Mouse (Mus musculus) layer of hippocampus, postnatal 25 days (tissue): ENCODE results near the gene Alg2. TPM values are rescaled to one million over a fixed set of nuclear protein-coding genes. Genes with fewer than 3 reads are reported as not detected.
A peak's percentile ranks its signal among the peaks of the same experiment; 100 is the strongest.

Experiments
- DNase-seq, 2 experiments: peaks; one replicate each; pipeline ENCODE4 v3.0.0; 2022; ENCODE audit warnings: mixed read lengths in 2 of 2, low spot score in 1 of 2; ENCODE audit errors: extremely low spot score in 1 of 2
- total RNA-seq, 2 experiments: library from RNA; stranded (reverse); gene quantifications; 2 replicates each; pipeline ENCODE4 v1.2.3; 2021

Gene Alg2
- 100 to 1,000 TPM; 142 to 143 TPM for total RNA-seq

DNA sequence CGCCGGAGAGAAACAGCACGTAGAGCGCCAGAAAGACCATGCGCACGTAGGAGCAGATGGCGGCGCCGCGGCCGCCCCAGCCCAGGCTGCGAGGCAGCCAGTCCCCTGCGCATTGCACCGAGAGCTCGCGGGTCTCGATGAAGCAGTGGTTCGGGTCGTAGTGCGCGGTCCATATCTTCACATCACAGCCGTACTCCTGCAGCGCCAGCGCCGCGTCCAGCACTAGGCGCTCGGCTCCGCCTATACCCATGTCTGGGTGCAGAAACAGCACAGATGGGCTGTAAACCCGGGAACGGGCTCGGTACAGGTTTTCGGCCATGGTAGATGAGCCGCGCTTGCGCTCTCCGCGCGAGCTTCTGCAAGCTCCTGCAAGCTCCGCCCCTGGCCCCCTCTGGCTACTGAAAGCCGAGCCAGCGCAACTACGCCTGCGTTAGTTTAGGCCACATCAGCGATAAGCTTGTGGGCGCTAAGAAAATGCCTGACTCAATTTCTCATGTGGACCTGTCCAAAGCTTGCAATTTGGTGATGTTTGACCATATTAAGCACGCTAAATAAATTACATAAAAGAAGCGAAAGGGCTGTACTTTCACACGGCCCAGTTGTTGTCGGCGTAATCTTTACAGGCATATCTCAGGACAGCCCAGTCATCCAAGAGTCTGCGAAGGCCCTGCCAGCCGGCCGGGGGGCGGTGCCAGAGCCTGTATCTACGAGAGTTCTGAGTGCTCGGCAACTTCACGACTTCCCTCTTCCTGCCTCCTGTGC, at the start of gene Alg2, which contains the start of gene Sec61b:
TSS of gene Alg2 (minus strand) at position 366 of the 762 bp plus-strand sequence.
TSS of gene Sec61b (plus strand) at position 691 of the 762 bp plus-strand sequence.
- DNase-seq = peak; percentile 89

DNA sequence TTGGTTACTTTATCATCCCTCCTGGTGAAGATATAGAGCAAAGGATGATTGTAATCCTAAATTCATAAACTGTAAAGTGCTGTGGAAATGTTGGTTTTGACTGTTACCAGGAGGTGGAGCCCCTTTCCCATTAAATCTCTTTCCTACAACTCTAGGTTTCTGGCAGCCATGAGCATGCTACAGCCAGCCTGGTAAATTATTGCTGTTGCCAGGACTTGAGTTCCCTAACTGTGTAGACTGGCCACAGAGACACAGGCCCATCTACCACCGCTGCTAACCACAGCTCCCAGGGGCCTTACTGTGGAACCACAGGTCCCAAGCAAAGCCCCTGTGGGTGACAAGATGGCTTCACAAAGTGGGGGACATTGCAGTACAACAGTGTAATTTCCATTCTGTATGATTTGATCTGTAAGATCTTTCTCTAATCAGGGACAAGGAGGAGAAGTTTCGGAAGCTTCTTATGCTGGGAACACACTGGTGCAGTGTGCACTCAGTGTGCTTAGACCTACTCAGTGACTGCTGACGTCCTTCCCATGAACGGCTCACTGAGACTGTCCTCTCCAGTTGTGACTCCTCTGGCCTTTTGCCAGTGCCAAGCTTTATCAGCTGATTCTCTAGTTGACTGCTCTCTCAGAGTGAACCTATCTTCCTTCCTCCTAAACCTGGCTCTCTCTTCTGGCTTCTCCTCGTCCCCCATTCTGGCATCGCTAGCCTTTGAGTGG, 47.9 kb upstream of the Alg2 start:
- DNase-seq = peak; percentile 23 to 27

DNA sequence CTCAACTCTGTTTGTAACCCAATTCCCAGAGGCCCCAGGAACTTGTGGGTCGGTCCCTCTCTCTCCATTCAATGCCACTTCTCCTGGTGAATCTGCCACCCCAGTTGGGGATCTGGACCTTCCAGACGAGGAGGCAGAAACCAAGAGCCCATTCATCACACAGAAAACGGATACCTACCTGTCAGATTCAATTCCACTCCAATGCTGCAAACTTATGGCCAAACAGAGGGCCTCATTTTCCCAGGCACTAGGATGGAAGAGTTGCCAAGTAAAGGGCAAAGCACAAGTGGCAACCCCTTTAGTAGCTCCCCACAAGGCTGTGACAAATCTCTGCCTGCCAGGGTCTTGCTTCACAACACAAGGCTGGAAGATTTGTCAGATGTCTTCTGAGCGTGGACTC, 45.9 kb upstream of the Alg2 start:
- no peak for DNase-seq

DNA sequence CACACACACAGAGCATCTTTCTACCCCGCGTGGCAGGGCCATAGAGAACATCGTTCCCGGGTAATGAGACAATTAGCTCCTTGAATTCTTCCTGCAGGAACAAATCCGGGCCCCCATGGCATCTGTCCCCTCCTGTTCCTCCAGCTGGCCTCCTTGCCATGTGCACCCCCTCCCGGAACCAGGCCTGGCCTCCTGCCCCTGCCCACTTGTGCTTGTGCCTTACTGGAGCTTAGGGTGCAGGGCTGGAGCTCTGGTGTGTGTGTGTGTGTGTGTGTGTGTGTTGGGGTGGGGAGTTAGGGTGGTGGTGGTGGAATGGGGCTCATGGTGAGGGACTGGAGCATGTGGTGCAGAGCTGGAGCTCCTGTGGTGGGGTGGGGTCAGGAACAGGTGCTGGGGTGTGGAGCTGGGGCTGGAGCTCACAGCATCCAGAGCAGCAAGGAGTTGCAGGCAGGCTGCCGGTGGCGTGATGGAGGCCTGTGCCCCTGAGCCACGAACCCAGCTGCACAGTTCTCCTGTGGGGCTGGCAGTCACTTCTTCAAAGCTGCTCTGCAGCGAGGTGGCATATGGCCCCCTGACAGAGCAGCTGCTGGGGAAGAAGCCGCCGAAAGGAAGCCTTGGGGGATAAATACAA, 44.5 kb upstream of the Alg2 start:
- DNase-seq = peak; percentile 51 to 52

DNA sequence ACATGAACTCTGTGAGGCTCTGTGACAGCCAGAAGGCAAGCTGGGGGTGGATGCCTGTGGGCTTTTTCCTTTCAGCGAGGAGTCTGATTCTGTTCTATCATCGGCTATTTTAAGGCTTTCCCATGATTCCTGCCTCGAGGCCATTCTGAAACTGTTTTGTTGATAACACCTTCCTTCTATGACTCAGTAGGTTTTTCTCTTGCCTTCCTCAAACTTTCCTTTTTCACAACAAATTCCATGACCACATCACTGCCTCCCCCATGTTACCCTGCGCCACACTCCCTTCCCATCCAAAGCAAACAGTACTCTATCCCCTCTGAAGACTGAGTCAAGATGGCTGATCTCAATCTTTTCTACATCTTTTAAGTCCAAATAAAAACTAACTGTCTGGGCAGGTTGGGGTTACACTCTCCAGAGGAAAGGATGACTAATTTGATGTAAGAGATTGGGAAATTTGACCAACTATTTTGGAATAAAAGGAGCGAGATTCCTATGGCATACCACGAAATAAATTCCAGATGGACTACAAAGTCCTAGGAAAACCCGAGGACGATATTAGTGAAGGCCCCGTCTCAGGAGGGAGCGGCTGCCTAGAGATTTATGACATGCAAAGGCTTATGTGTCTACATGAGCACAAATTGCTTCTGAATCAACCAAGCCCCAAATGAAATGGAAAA, 30.8 kb upstream of the Alg2 start:
- no peak for DNase-seq

DNA sequence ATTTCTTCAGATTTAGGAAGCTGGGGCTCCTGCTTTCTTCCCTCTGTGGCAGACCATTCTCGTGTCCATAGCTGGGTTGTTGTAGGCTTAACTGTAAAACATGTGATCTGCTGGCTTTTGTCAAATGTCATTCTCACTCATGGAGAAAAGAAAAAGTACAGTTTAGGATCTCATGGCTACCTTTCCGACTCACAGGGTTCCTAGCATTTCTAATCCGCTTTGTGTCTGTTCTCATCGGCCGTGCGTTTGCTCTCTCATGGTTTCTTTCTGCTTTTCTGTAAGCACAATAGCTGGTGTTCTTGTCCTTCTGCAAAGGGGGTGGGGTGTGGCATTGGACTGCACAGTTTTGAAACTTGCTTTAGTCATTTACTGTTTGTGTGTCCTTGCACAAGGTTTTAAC, 28.9 kb upstream of the Alg2 start:
- no peak for DNase-seq

DNA sequence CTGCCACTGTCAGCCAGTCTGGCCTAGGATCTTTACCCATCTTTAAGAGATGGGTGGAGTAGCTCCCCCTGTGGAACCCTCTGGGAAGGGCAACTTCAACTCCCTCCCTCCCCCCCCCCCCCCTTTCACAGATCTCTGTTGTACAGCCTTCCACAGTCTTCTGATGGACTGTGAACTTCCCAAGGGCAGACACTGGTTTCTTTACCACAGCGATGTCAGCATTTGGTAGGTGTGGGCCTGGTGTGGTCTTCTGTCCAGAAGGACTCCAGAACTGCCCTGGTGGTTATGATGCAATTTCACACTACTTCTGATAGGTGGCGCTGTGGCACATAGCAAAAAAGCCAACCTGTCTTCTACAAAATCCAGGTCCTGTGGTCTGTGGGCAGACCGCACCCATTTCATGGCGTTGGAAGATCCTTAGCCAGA, 28.4 kb upstream of the Alg2 start:
- peak in 1 of 2 experiments; percentile 33 for DNase-seq

DNA sequence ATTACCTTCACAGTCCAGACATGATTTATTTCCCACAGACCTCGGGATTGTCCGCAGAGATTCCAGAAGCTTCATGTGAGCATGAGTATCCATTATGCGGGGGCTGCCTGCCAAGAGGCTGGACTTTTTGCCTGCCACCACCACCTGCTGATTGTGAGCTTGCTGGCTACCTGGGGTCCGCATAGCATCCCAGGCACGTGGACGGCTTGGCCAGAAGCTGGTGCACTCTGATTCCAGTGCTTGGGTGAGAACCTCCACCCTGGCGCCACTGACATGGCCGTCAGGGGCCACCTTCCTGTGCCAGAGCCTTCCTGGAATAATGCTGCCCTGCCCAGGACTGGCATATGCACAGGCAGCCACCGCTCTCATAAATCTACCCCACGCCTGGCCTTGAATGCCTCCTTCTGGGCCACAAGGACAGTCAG, 25.0 kb upstream of the Alg2 start:
- no peak for DNase-seq

DNA sequence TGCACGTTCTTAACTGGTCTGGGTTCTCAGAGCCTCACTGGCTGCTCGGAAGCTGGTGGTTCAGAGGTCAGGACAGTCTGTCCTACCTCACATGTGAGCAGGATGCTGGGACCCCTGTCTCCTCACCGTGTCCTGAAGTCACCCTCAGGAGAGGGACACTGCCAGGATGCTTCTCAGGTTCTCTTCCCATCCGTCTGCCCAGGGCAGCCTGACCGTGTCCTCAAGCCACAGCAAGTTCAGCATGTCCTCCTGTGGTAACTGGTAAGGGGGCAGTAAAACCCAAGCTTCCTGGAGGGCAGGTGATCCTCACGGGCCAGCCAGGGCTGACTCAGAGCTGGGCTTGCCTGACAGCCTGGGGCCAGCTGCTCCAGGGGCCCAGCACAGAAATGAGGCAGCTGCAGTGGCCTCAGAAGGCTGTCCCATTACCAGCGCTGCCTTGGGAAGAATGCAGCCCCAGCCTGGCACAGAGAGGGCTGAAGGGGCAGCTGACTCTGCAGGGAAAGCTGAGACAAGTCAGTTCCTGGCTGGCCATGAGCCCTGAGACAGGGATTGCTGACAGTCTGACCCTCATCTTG, 23.8 kb upstream of the Alg2 start:
- DNase-seq = no peak

DNA sequence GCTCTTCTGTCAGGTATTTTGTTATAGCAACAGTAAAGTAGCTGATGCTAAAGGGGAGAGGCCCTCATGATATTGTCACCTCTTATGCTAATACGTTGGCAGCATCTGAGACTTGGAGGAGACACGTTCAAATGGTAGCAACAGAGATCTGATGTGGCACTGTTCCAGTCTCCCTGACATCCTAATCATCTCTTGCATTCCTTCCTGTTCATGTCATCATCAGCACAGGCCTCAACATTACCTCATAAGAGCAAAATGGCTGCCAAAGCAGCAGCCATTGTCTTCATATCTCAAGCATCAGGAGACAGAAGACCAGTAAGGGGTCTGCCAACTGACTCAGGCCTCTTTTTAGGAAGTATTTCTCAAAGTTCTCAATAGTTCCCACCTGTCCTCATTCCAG, 20.6 kb upstream of the Alg2 start:
- DNase-seq = no peak

DNA sequence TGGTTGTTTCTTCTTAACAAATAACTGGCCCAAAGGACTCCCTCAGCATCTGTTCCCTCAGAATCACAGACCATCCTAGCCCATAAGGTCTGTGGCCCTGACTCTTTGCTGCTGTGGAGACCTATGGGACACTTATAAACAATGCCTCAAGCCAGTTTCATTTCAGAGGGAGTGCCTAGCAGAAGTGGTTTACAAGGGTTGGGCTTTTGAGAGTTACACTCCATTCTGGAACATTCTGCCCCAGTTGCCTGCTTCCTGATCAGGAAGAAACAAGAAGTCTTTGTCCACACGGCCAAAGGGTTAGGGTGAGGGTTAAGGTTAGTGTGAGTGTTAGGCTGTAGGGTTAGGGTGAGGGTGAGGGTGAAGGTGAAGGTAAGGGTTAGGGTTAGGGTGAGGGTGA, 20.0 kb upstream of the Alg2 start:
- no peak for DNase-seq

DNA sequence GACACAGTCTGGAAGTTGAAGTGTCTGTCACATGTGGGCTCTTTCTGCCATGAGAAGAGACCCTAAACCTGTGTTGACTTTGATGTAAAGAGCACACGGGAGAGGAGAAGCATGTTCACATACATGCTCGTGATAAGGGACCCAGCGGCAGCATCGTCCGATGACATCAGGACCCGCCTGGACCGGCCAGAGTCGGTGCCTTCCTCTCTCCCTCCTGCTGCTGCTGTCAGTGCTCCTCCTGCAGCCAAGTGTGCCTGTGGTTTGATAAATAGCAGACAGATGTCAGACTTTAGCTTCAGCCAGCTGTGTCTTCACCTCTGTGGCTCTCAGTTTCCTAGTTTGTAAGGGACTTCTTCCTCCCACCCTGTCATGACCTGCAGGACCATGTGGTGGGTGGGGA, 19.3 kb upstream of the Alg2 start:
- no peak for DNase-seq

DNA sequence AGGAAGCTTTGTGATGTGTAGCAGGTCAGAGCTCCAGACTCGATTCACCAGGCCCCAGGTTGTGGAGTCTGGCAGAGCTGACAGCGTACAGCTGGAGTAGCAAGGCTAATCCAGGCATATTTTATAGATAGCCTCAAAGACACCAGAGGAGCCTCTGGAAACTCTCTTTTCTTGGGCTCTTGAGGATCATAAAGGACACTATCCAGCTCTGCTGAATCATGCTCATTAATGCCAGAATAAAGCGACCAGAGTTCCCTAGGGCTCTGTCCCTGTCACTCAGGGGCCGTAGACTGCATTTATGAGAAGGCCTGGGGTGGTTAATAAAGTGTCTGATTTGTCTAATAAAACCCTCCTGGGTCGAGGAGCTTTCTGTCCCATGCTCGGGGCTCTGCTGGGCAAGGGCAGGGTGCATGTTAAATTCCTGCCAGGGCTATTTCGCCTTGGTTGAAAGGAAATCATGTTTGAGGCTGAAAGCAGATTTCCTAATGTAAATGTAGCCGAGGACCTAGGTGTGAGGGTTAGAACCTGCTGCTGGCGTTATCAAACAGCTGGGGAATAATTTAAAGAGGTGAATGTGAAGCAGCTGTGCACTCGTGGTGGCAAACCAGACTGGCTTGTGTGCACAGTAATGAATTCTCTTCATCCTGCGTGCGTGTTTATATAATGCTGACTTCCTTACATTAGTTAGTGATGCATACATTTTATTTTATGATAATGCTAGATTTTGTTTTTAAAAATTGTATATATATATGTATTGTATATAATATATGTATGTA, 18.4 kb upstream of the Alg2 start:
- DNase-seq = no peak

DNA sequence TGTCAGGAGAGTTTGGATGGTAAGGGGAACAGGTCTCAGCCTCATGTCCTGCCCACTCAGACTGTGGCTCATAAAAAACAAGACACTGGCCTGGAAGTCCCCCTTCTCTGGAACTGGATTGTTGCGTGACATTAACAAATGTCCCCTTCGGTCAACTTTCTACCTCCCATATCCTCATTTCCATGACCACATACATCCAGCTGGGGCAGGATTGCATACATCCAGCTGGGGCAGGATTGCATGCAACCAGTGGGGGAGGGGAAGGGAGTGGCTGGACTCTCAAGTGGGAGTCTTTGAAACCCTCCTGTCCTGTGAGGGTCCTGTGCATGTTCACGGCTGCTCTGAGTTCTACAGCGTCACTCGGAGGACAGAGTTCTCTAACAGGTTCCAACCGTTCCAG, 17.1 kb upstream of the Alg2 start:
- no peak for DNase-seq

DNA sequence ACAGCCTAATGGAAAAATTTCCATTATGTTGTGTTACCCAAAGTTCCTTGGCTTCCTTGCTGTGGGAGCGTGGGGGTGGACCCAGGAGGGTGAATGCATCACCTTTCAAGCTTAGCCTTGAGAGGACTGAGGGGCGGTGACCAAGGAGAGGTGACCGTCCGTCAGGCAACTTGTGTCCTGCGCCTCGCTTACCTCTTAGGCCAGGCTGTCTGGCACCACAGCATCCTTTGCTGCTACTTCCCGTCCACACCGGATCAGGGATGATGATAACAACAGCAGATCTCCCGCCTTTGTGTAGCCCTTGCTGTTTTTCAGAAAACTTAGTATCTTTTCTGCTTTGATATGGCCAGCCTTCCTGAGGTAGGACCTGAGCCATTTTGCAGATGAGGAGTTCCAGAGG, 6.4 kb upstream of the Alg2 start:
- DNase-seq = no peak

DNA sequence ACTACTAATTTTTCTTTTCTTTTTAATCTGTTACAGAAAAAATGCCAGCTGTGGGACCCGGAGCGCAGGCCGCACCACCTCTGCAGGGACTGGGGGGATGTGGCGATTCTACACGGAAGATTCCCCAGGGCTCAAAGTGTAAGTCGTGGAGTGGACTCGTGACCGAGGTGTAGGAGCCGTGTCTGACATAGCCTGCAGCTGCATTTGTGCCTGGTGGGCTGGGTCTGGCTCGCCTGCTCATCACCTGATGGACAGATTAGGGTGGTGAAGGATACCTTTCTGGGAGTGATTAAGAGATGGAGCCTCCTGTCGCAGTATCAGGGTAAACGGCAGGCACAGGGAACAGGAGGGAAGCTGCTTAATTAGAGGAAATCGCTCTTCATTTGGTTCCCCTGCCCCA, 6.0 kb upstream of the Alg2 start:
- no peak for DNase-seq

DNA sequence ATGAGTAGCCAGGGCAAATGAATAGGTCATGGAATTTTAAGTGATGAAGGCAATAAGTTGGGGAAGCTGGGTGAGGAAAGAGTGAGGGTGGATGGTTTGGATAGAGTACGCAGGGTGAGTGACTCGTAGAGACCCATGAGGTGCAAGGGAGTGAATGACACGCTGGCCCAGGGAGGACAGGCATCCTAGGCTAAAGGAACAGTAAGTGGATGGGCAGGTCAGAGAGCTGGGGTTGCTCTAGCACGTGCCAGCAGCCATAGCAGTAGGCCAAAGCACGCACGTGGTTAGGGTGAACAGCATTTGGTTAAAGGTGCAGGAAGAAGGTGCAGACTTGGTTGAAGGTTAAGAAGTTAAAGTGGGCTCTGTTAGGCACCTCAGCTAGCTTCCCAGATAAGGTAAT, 3.4 kb upstream of the Alg2 start:
- no peak for DNase-seq

DNA sequence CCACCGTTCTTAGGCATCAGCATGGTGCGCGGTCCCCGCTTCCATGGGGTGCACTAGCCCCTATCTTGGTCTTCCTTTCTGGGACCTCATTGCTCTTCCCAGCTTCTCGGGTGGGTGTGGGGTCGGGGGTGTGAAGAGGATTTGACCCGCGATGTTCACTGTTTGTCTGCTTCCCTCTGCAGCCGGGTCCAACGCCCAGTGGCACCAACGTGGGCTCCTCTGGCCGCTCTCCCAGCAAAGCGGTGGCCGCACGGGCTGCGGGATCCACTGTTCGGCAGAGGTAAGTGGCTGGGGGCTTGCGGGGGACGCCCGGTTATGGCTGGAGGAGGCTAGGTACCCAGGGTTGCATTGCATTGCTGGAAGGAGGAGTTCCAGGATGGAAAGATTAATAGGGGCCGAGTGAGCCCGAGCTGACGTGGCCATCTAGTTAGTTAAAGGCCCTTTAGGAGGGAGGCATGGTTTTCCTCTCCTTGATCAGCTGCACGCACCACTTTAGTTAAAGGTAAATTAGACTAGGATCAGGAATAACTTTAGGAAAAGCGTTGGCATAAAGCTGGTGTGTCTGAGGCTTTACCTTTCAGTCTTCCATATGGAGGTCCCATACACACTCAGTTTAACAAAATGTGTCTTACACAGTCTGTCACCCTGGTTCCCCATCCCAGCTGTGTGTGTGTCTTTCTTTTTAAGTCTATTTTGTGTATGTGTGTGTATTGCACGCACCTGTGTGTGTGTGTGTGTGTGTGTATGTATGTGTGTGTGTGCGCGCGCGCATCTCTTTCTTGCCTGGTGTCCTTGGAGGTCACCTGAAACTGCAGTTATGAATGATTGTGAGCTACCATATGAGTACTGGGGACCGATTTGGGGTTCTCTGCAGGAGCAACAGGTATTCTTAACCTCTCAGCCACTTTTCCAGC, 854 bp upstream of the Alg2 start:
- DNase-seq = no peak

DNA sequence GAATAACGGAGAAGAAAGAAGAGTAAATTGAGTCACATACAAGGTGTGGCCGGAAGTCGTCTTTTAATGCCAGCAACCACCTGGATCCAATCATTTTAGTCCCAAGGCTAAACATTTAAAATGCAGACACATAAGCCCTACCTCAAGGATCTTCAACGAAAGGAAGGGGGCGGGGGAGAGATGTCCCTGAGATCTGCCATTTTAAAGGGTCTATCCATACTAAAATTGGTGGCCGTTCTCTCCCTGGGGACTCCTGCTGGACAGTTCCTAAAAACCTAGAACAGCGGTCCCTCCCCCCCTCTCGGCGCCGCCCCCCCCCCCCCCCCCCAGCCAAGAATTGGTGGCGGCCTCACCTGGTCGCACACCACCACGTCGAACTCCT, 556 bp downstream of the Alg2 start:
- DNase-seq = no peak
